Mouse (Mus musculus) neutrophil, adult 83 days (primary cell): ENCODE measurements around the gene Vmn1r170. TPM values are rescaled to one million over a fixed set of nuclear protein-coding genes. Genes with fewer than 3 reads are reported as not detected.

Source experiments
- total RNA-seq, 2 experiments: library from RNA; stranded (reverse); gene quantifications; one replicate each; pipeline ENCODE4 v1.2.4; 2023

Vmn1r170 gene
- total RNA-seq = not detected

DNA sequence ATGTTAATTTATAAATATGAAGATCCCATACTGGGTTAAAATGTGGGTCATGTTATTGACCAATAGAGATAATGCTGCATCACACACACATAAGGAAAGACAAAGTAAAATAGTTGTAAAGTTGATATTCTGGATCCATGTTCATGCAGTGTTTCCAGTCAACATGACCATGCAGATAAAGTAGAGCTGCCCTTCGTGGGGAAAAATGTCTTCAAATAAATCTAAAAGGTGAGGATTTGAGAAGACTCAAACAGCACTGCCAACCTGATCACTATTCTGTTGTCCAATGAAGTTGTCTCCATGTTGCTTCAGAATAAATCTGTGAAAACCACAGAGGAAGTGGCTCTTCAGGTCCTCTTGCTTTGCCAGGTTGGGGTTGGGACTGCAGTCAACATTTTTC is at the start of gene Vmn1r170:
Gene Vmn1r170, plus strand, starts transcription at position 301 of the 400 bp plus-strand sequence.

DNA sequence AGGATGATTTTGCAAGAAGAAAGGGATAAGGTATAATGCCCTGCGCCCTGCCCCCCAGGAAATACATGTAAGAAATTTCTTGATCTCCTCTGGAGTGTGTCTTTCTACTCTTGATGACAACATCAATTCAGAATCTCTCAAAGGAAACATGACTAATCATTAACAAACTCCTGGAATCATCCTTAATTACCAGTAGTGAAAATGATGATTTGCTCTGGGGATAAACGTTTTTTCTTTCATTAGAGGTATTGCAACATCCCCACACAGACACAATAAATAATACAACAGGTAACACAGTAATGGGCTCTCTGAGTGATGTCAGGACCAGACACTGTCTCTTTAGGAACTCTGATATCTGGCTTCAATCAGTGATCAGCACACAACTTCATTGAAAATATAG is 30.7 kb upstream of the Vmn1r170 start, which contains the start of gene Vmn1r169:
Gene Vmn1r169, plus strand, starts transcription at position 301 of the 400 bp plus-strand sequence.

DNA sequence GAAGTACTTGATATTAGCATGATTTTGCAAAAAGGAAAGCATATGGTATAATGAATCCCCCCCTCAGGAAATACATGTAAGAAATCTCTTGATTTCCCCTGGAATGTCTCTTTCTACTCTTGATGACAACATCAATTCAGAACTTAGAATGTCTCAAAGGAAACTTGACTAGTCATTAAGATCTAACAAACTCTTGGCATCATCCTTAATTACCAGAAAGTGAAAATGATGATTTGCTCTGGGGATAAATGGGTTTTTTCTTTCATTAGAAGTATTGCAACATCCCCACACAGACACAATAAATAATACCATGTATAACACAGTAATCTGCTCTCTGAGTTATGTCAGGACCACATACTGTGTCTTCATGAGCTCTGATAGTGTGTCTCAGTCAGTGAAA is 24.4 kb downstream of the Vmn1r170 start, which contains the start of gene Vmn1r171:
Gene Vmn1r171, plus strand, starts transcription at position 301 of the 400 bp plus-strand sequence.

Other genes starting within 250 kb of the Vmn1r170 start
- gene Nlrp5, start 220.3 kb upstream of the Vmn1r170 start, total RNA-seq = not detected
- not detected for gene Vmn1r167, start 99.0 kb upstream of the Vmn1r170 start, total RNA-seq
- gene Vmn1r168, start 66.4 kb upstream of the Vmn1r170 start, total RNA-seq = not detected
- not detected for gene Vmn1r169, start 30.6 kb upstream of the Vmn1r170 start, total RNA-seq
- not detected for gene Vmn1r171, start 24.5 kb downstream of the Vmn1r170 start, total RNA-seq
- gene Vmn1r172, start 52.1 kb downstream of the Vmn1r170 start, total RNA-seq = not detected
- not detected for gene Vmn1r173, start 94.5 kb downstream of the Vmn1r170 start, total RNA-seq
- gene Vmn1r174, start 146.1 kb downstream of the Vmn1r170 start, total RNA-seq = not detected
- gene Vmn1r175, start 204.5 kb downstream of the Vmn1r170 start, total RNA-seq = not detected
- gene Vmn1r176, start 231.2 kb downstream of the Vmn1r170 start, total RNA-seq = not detected